Mouse (Mus musculus) lung, postnatal 0 days (tissue): ENCODE measurements at regions not wholly inside any gene's neighbourhood (a gene's known extent, or its start where the extent isn't known, plus 50 kb on each side); places are given as distances from the start of the nearest gene placed in this dataset.

Source experiments
- ATAC-seq: fragments of 200-750 bp; cut with Nextera tagmentation; 2 replicates; pipeline ENCODE4 v1.8.0; 2017; ENCODE audit warnings: moderate library complexity
- DNase-seq: peaks from one replicate; pipeline ENCODE4 v3.0.0-alpha.2; 2016; ENCODE audit warnings: low spot score
- H3K27ac ChIP-seq: fragments of 300-500 bp; sonication (generic); 2 replicates; pipeline ENCODE4 v1.5.1; 2014; ENCODE audit warnings: antibody characterized with exemption, mild to moderate bottlenecking, low read length, mixed read lengths
- H3K27me3 ChIP-seq: fragments of 300-500 bp; sonication (generic); replicated peaks from 2 replicates; pipeline ENCODE4 v1.6.1; 2014; ENCODE audit warnings: low read length, mixed read lengths; ENCODE audit not compliant: insufficient read depth
- H3K36me3 ChIP-seq: fragments of 300-500 bp; sonication (generic); 2 replicates; pipeline ENCODE4 v1.6.1; 2014; ENCODE audit warnings: low read length, mixed read lengths; ENCODE audit not compliant: insufficient read depth
- H3K4me1 ChIP-seq: fragments of 300-500 bp; sonication (generic); 2 replicates; pipeline ENCODE4 v1.6.1; 2014; ENCODE audit warnings: antibody characterized with exemption, low read depth, low read length, mixed read lengths; ENCODE audit not compliant: insufficient read depth
- H3K4me2 ChIP-seq: fragments of 300-500 bp; sonication (generic); replicated peaks from 2 replicates; pipeline ENCODE4 v1.6.1; 2014; ENCODE audit warnings: low read depth, mild to moderate bottlenecking, low read length, moderate library complexity, mixed read lengths
- H3K4me3 ChIP-seq: fragments of 300-500 bp; sonication (generic); 2 replicates; pipeline ENCODE4 v1.5.1; 2014; ENCODE audit warnings: low read depth, low read length
- H3K9ac ChIP-seq: fragments of 300-500 bp; sonication (generic); replicated peaks from 2 replicates; pipeline ENCODE4 v1.6.1; 2014; ENCODE audit warnings: low read depth, mild to moderate bottlenecking
- H3K9me3 ChIP-seq: fragments of 300-500 bp; sonication (generic); 2 replicates; pipeline ENCODE4 v1.6.1; 2016; ENCODE audit warnings: low read length, mixed read lengths
- CTCF ChIP-seq: IDR thresholded peaks from 2 replicates; pipeline ENCODE4 v1.5.1; 2016; ENCODE audit warnings: antibody characterized with exemption, mild to moderate bottlenecking
- EP300 ChIP-seq: IDR thresholded peaks from 2 replicates; pipeline ENCODE4 v1.6.1; 2016; ENCODE audit warnings: antibody characterized with exemption, mild to moderate bottlenecking, control low read depth
- WGBS: fragments of 180-500 bp; shearing (Covaris S2); extraction: QIAGEN DNeasy Blood & Tissue Kit; methylation state at CpG from one replicate; pipeline ENCODE4 v1.1.7; 2014; 5-methylcytosine and 5-hydroxymethylcytosine counted together

DNA sequence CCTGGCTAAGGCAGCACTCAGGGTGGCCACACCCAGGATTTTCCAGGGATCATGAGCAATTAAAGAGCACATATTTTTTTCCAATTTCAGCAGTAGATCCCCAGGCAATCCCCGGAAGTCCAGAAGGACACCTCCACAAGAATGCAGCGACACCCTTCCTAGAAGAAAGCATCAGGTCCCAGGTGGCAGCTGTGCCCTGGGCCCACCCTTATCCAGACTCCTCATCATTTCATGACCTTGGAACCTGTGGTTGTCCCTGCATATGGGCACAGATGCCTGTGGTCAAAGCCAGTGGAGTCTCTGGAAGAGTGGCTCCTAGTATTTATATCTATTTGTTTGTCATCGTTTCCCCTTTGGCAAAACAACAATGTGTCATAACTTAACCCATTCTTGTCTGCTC lies 120.8 kb downstream of the Sox11 start:
- TF ChIP-seq EP300 (no peak), CTCF (no peak)
- no peak for ATAC-seq
- no peak for DNase-seq
- H3K4me1 ChIP-seq: no peaks in the 10 kb centered on the region
- no peaks in the 10 kb centered on the region for H3K9me3 ChIP-seq
- H3K36me3 ChIP-seq: no peaks in the 10 kb centered on the region
- no peak overlapping the region for H3K9ac ChIP-seq
- H3K4me2 ChIP-seq: no peak overlapping the region
- H3K27me3 ChIP-seq: no peaks in the 10 kb centered on the region
- 74% methylated on average over 3 of the region's 3 CpGs for WGBS
- H3K27ac ChIP-seq: no peak overlapping the region
- no peak overlapping the region for H3K4me3 ChIP-seq

DNA sequence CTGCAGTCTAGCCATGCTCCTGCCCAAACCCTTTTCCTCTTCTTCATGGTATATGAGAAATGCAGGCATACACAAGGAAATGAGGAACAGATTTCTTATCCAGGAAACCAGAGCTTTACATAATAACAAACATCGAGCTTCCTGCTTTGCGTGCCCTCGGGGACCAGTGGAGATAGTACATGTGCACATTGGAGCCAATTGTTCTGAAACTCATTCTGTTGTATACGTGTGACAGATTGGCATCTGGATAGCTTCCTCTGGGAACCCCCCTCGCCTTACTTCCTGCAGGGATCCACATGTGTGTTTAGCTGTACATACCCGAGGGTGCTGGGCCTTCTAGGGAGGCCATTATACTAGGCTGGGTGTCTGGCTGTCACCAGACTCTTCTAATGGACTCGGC lies 141.2 kb downstream of the Sox11 start:
- no peaks in the 10 kb centered on the region for H3K27me3 ChIP-seq

DNA sequence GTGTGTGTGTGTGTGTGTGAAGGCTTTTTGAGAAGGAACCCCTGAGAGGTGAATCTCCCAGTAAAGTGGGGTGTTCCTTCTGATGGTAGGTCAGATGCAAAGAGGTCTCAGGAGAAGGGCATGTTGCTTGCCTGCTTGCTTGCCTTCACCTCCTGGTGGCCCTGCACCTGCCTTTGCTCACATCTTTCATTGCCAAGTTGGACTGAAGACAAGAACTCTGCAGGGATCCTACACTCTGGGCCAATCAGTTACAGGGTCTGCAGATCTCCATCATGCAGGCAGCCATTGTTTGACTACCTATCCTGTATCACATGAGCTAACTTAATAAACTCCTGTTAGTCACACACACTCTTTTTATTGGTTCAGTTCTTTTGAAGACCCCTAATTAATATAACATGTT lies 148.4 kb downstream of the Sox11 start:
- no peaks in the 10 kb centered on the region for H3K9me3 ChIP-seq
- H3K27me3 ChIP-seq: no peaks in the 10 kb centered on the region
- no peak for ATAC-seq
- H3K4me1 ChIP-seq: no peaks in the 10 kb centered on the region
- no peak overlapping the region for H3K4me3 ChIP-seq
- H3K27ac ChIP-seq: no peak overlapping the region
- TF ChIP-seq EP300 (no peak), CTCF (no peak)
- H3K4me2 ChIP-seq: no peak overlapping the region
- H3K9ac ChIP-seq: no peak overlapping the region
- no peaks in the 10 kb centered on the region for H3K36me3 ChIP-seq
- no peak for DNase-seq

More for the DNA sequence above, 141.2 kb downstream of the Sox11 start:
- ATAC-seq (peak; percentile 61), DNase-seq (peak; percentile 21)
- Histone ChIP-seq H3K4me1 (no peaks in the 10 kb centered on the region), H3K9me3 (no peaks in the 10 kb centered on the region), H3K4me3 (no peak overlapping the region), H3K9ac (no peak overlapping the region), H3K4me2 (no peak overlapping the region), H3K27ac (no peak overlapping the region), H3K36me3 (no peaks in the 10 kb centered on the region)
- WGBS: 41% methylated on average over 7 of the region's 7 CpGs
- TF ChIP-seq EP300 (peak; percentile 81), CTCF (no peak)

DNA sequence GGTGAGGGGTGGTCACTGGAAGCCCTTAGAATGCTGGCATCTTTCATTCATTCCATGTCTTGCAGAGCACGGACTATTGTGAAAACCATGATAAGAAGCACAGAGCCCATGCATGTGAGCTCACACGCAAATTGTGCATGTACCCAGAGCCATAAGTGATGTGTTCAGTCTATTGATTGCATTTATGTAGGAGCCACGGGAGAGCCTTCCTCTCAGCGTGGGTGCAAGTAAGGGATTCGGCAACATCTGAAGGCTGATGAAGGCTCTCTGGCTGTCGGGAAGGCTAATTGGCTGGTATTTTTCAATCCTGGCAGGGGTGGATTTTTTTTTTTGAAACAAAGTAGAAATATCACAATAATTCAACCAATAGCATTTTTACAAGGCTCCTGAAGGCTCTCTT lies 150.5 kb downstream of the Sox11 start:
- Histone ChIP-seq H3K27me3 (no peaks in the 10 kb centered on the region), H3K9ac (no peak overlapping the region), H3K4me1 (no peaks in the 10 kb centered on the region), H3K27ac (no peak overlapping the region), H3K9me3 (no peaks in the 10 kb centered on the region), H3K4me2 (no peak overlapping the region), H3K4me3 (no peak overlapping the region), H3K36me3 (no peaks in the 10 kb centered on the region)
- no peak for TF ChIP-seq CTCF
- no peak for TF ChIP-seq EP300
- DNase-seq (no peak), ATAC-seq (no peak)
- 86% methylated on average over 6 of the region's 6 CpGs for WGBS

DNA sequence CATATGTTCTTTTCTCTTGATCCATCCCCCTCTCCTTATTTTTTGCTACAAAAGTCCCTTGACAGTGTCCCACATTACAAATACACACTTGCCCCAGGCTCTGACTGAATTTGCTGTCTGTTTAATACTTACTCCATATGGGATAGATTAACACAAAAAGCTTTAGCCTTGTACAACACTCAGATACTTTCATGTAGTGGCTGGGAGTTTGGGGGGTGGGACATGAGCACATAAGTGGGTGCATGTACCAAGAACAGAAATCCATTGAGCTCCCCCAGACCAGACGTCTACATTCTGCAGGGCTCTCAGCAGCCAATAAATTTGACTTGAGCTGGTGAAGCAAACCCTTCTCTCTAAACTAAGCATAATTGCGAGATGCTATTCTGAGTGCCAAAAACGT lies 154.9 kb downstream of the Sox11 start:
- Histone ChIP-seq H3K27me3 (no peaks in the 10 kb centered on the region), H3K9ac (no peak overlapping the region), H3K4me3 (no peak overlapping the region), H3K36me3 (no peaks in the 10 kb centered on the region), H3K9me3 (no peaks in the 10 kb centered on the region), H3K4me2 (no peak overlapping the region), H3K27ac (no peak overlapping the region), H3K4me1 (peaks cover 6% of the 10 kb centered on the region; the same call in 1 of the 2 replicates)
- DNase-seq: no peak
- no peak for ATAC-seq
- WGBS: 59% methylated on average over 3 of the region's 3 CpGs
- TF ChIP-seq CTCF (no peak), EP300 (no peak)

DNA sequence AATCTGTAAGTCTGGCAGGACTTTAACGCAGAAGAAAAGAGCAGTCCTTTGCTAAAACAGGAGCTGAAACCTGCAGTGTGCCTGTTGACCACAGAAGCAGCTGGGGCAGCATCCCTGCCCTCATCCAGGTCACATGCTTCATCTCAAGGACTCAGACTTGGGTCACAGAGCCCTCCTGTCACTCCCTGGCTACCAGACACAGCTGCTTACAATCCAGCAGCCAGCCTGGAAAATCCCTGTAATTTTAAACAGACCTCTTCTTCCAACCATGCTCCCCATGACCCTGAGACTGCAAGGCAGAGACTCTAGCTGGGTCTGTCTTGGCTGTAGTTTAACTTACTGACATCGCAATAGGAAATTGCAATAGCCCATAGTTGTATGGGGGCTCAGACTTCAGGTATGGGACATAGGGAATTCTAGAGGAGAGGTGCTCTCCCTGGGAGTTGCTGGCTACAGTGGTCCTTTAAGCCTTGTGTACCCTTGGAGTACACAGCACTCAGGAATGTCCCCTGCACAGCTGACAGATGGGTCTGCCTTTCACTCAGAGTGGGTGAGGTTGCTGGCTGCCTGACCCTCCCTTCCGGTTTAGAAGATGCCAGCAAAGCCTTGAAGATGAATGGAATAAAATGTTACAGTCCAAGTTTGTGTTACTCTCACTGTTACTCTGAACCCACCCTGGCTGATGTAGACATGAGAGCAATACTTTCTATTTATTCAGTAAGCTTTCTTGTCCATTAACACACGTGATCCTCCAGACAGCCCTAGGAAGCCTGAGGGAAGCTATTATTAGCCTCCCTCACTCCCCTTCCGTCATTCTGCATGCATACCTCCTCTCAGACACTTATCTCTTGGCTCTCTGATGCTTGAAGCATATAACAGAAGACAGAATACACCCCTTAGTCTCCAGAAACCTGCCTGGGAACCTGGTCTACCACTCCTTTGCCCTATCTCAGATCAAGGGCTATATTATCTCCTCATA lies 159.7 kb downstream of the Sox11 start:
- DNase-seq: peak; percentile 53
- peak; percentile 83 for ATAC-seq
- TF ChIP-seq CTCF (no peak), EP300 (peak; percentile 70)
- H3K9me3 ChIP-seq: no peaks in the 10 kb centered on the region
- H3K9ac ChIP-seq: no peak overlapping the region
- H3K4me2 ChIP-seq: no peak overlapping the region
- no peak overlapping the region for H3K27ac ChIP-seq
- H3K4me1 ChIP-seq: peaks cover 6% of the 10 kb centered on the region; the same call in 1 of the 2 replicates
- no peak overlapping the region for H3K4me3 ChIP-seq
- H3K36me3 ChIP-seq: no peaks in the 10 kb centered on the region
- 35% methylated on average over 5 of the region's 5 CpGs for WGBS
- no peaks in the 10 kb centered on the region for H3K27me3 ChIP-seq
